Mouse (Mus musculus) layer of hippocampus, postnatal 10 days (tissue): ENCODE data around the gene Myo1d. TPM values are rescaled to one million over a fixed set of nuclear protein-coding genes. Genes with fewer than 3 reads are reported as not detected.

Experiments
- DNase-seq, 2 experiments: peaks; one replicate each; pipeline ENCODE4 v3.0.0; 2021; ENCODE audit warnings: low spot score in 2 of 2
- total RNA-seq, 2 experiments: library from RNA; stranded (reverse); gene quantifications; 2 replicates each; pipeline ENCODE4 v1.2.3; 2021

Gene Myo1d
- total RNA-seq, 2 experiments from 2014 or later: 2.6 to 3.0 TPM

- DNase-seq: no peak
These were observed 226.8 kb downstream of the Myo1d start for GRCm38 (mm10) chr11:80553046-80553445.

GRCm38 (mm10) chr11:80551634-80552033, 228.2 kb downstream of the Myo1d start:
- DNase-seq: no peak

- peak in 1 of 2 experiments; percentile 39 for DNase-seq
These were observed 229.6 kb downstream of the Myo1d start for GRCm38 (mm10) chr11:80550264-80550663.

- DNase-seq: no peak
These were observed 230.0 kb downstream of the Myo1d start for GRCm38 (mm10) chr11:80549854-80550253.

GRCm38 (mm10) chr11:80546233-80546632, 233.6 kb downstream of the Myo1d start:
- no peak for DNase-seq

- no peak for DNase-seq
These were observed 240.8 kb downstream of the Myo1d start for GRCm38 (mm10) chr11:80539056-80539455.

GRCm38 (mm10) chr11:80532966-80533365, 246.9 kb downstream of the Myo1d start:
- no peak for DNase-seq

- DNase-seq: no peak
These were observed 250.7 kb downstream of the Myo1d start for GRCm38 (mm10) chr11:80529149-80529548.

GRCm38 (mm10) chr11:80527697-80528096, 252.1 kb downstream of the Myo1d start:
- no peak for DNase-seq

- no peak for DNase-seq
These were observed 255.6 kb downstream of the Myo1d start for GRCm38 (mm10) chr11:80524213-80524612.

GRCm38 (mm10) chr11:80523410-80523809, 256.4 kb downstream of the Myo1d start:
- DNase-seq: no peak

GRCm38 (mm10) chr11:80522852-80523251, 257.0 kb downstream of the Myo1d start:
- no peak for DNase-seq

- DNase-seq: no peak
These were observed 258.7 kb downstream of the Myo1d start for GRCm38 (mm10) chr11:80521148-80521547.

GRCm38 (mm10) chr11:80518421-80519367, 261.1 kb downstream of the Myo1d start:
- DNase-seq: peak; percentile 67 to 69

- peak in 1 of 2 experiments; percentile 36 for DNase-seq
These were observed 263.9 kb downstream of the Myo1d start for GRCm38 (mm10) chr11:80515895-80516294.

- DNase-seq: no peak
These were observed 264.5 kb downstream of the Myo1d start for GRCm38 (mm10) chr11:80515346-80515745.

- DNase-seq: no peak
These were observed 266.0 kb downstream of the Myo1d start for GRCm38 (mm10) chr11:80513796-80514195.

GRCm38 (mm10) chr11:80512313-80513056, 267.3 kb downstream of the Myo1d start:
- DNase-seq: no peak

GRCm38 (mm10) chr11:80510124-80510523, 269.7 kb downstream of the Myo1d start:
- DNase-seq: no peak

GRCm38 (mm10) chr11:80509176-80509506, 270.7 kb downstream of the Myo1d start:
- no peak for DNase-seq

- DNase-seq: no peak
These were observed 271.3 kb downstream of the Myo1d start for GRCm38 (mm10) chr11:80508361-80509175.
